19 mouse cellular contexts compared by ENCODE assay signal in the genomic region with DNA sequence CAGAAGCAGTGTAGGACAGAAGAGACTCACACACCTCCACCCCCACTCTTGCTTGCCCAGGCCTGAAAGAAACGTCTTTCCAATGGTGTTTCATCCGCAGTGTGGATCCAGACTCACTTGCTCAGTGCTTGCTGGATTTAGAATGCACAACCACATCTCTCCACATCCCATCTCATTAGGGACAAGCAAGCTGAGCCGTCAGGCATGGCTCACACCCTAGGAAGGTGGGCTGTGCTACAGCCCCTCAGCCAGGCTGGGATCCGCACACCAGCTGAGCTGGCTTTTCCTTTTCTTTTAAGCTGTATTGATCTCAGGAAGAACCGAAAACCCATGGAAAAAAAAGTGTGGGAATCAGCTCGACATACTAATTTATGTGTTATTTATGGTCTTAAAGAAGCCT.
"Had no signal": no experiment of that assay in that cellular context is flagged by ENCODE, and none has a peak within 500 bp of the region (broad histone marks: within the 10 kb centered on the region; RNA-seq: fewer than 3 reads in every experiment).

No protein-coding gene starts in this region.

- H3K36me3 ChIP-seq: limb, embryonic 12.5 days; limb, embryonic 15.5 days; neural tube, embryonic 13.5 days; stomach, embryonic 15.5 days had no signal

- H3K4me1 ChIP-seq: limb, embryonic 12.5 days; neural tube, embryonic 13.5 days; stomach, embryonic 15.5 days had no signal

- H3K27me3 ChIP-seq: limb, embryonic 12.5 days; neural tube, embryonic 13.5 days; stomach, embryonic 15.5 days had no signal

- ATAC-seq: intestine, embryonic 16.5 days; liver, postnatal 0 days; lung, postnatal 0 days had no signal

- H3K4me3 ChIP-seq: limb, embryonic 12.5 days; limb, embryonic 15.5 days; neural tube, embryonic 13.5 days; stomach, embryonic 15.5 days had no signal

- DNase-seq: kidney, adult 18-20 months; kidney, adult 9 months; kidney, postnatal 14 days; kidney, postnatal 4 days; liver, postnatal 0 days; retina, postnatal 1 day; right cerebral cortex, postnatal 25 days; spleen, adult 18-20 months; thymus, postnatal 25 days had no signal

- H3K9me3 ChIP-seq: limb, embryonic 12.5 days; limb, embryonic 15.5 days; neural tube, embryonic 13.5 days; stomach, embryonic 15.5 days had no signal

- H3K27ac ChIP-seq: limb, embryonic 12.5 days; limb, embryonic 15.5 days; liver, embryonic 14.5 days; macrophage; neural tube, embryonic 13.5 days; stomach, embryonic 15.5 days had no signal

- H3K4me2 ChIP-seq: limb, embryonic 12.5 days; limb, embryonic 15.5 days; liver, embryonic 11.5 days; lung, embryonic 14.5 days; neural tube, embryonic 13.5 days; stomach, embryonic 15.5 days had no signal

- H3K9ac ChIP-seq: limb, embryonic 12.5 days; limb, embryonic 15.5 days; liver, embryonic 14.5 days; liver, postnatal 0 days; lung, embryonic 14.5 days; neural tube, embryonic 13.5 days; stomach, embryonic 15.5 days had no signal
